Mouse (Mus musculus): Measurements from ENCODE around the gene Kcna10.

DNA sequence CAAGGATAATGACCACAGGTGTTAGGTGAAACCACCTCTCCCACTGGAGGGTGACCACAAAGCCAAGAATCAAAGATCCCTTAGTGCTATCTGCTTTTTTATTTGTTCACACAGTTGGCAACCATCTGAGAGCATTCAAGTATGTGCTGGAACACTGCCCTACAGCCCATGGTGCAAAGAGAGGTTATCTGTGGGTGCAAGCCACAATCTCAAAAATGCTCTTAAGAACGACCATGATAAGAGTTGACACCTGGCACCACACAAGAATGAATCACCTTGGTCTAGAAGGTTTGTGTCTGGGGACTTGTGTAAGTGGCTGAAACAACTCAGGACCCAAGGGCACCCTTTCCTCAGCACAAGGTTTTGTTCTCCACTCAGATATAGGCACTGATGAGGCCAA lies 40.4 kb downstream of the Kcna10 start:
- no peak for TF ChIP-seq CTCF (IDR thresholded peaks at IDR 0.05; ENCODE audit: low read depth)
- no peak for TF ChIP-seq EP300 (IDR thresholded peaks at IDR 0.05; ENCODE audit: low read depth)
